Mouse (Mus musculus) lung, embryonic 15.5 days (tissue): ENCODE results near the gene Kctd15. TPM values are rescaled to one million over a fixed set of nuclear protein-coding genes. Genes with fewer than 3 reads are reported as not detected.

Experiments
- ATAC-seq: fragments of 200-750 bp; cut with Nextera tagmentation; 2 replicates; pipeline ENCODE4 v1.8.0; 2017; ENCODE audit warnings: moderate number of reproducible peaks, borderline replicate concordance; ENCODE audit not compliant: low FRiP score, low TSS enrichment; ENCODE audit errors: extremely low read depth
- H3K27ac ChIP-seq: fragments of 300-500 bp; sonication (generic); 2 replicates; pipeline ENCODE4 v1.5.1; 2015; ENCODE audit warnings: moderate library complexity, mild to moderate bottlenecking, inconsistent platforms
- H3K27me3 ChIP-seq: fragments of 300-500 bp; sonication (generic); 2 replicates; pipeline ENCODE4 v1.6.1; 2015; ENCODE audit warnings: inconsistent platforms
- H3K36me3 ChIP-seq: fragments of 300-500 bp; sonication (generic); 2 replicates; pipeline ENCODE4 v1.6.1; 2015; ENCODE audit warnings: inconsistent platforms
- H3K4me1 ChIP-seq: fragments of 300-500 bp; sonication (generic); 2 replicates; pipeline ENCODE4 v1.6.1; 2015; ENCODE audit warnings: inconsistent platforms
- H3K4me2 ChIP-seq: fragments of 300-500 bp; sonication (generic); 2 replicates; pipeline ENCODE4 v1.6.1; 2015; ENCODE audit warnings: inconsistent platforms, mild to moderate bottlenecking, moderate library complexity
- H3K4me3 ChIP-seq: fragments of 300-500 bp; sonication (generic); 2 replicates; pipeline ENCODE4 v1.5.1; 2015; ENCODE audit warnings: mild to moderate bottlenecking, inconsistent platforms
- H3K9ac ChIP-seq: fragments of 300-500 bp; sonication (generic); 2 replicates; pipeline ENCODE4 v1.6.1; 2015; ENCODE audit warnings: inconsistent platforms
- H3K9me3 ChIP-seq: fragments of 300-500 bp; sonication (generic); 2 replicates; pipeline ENCODE4 v1.6.1; 2016; ENCODE audit warnings: inconsistent platforms
- WGBS: fragments of 180-500 bp; shearing (Covaris S2); methylation state at CpG from one replicate; pipeline ENCODE4 v1.1.7; 2015; 5-methylcytosine and 5-hydroxymethylcytosine counted together
- polyA plus RNA-seq: library from polyadenylated mRNA; unstranded; fragments of >200 nt; fragmentation: Nextera tagmentation; extraction: Ambion mirVana; gene quantifications from 2 replicates; pipeline ENCODE4 v1.2.1, GENCODE M21; 2015

Kctd15 gene
- polyA plus RNA-seq, 1 experiment from 2014 or later, result 18.4 TPM

GRCm38 (mm10) chr7:34610445-34610844, 46.1 kb downstream of the Kctd15 start:
- WGBS, result 42% methylated on average over 6 of the region's 6 CpGs
- no peaks in the 10 kb centered on the region for H3K27me3 ChIP-seq
- no peak for ATAC-seq
- no peak overlapping the region for H3K4me3 ChIP-seq
- no peak overlapping the region for H3K9ac ChIP-seq
- peaks cover 8% of the 10 kb centered on the region for H3K4me1 ChIP-seq
- no peak overlapping the region for H3K4me2 ChIP-seq
- H3K9me3 ChIP-seq, result no peaks in the 10 kb centered on the region
- H3K36me3 ChIP-seq, result no peaks in the 10 kb centered on the region
- H3K27ac ChIP-seq, result no peak overlapping the region

- no peaks in the 10 kb centered on the region for H3K36me3 ChIP-seq
- no peak overlapping the region for H3K4me2 ChIP-seq
- H3K4me3 ChIP-seq, result no peak overlapping the region
- ATAC-seq, result no peak
- 59% methylated on average over 5 of the region's 5 CpGs for WGBS
- no peak overlapping the region for H3K9ac ChIP-seq
- H3K9me3 ChIP-seq, result no peaks in the 10 kb centered on the region
- no peak overlapping the region for H3K27ac ChIP-seq
- H3K27me3 ChIP-seq, result no peaks in the 10 kb centered on the region
- H3K4me1 ChIP-seq, result peaks cover 8% of the 10 kb centered on the region
Observed at GRCm38 (mm10) chr7:34607334-34607970, 49.1 kb downstream of the Kctd15 start.

- H3K4me1 ChIP-seq, result peaks cover 8% of the 10 kb centered on the region
- H3K9me3 ChIP-seq, result no peaks in the 10 kb centered on the region
- H3K9ac ChIP-seq, result no peak overlapping the region
- H3K36me3 ChIP-seq, result no peaks in the 10 kb centered on the region
- 30% methylated on average over 11 of the region's 11 CpGs for WGBS
- ATAC-seq, result no peak
- no peaks in the 10 kb centered on the region for H3K27me3 ChIP-seq
- no peak overlapping the region for H3K4me3 ChIP-seq
- H3K4me2 ChIP-seq, result no peak overlapping the region
- no peak overlapping the region for H3K27ac ChIP-seq
Observed at GRCm38 (mm10) chr7:34606729-34607128, 49.8 kb downstream of the Kctd15 start.

GRCm38 (mm10) chr7:34606051-34606450, 50.5 kb downstream of the Kctd15 start:
- Histone ChIP-seq H3K4me3 (no peak overlapping the region), H3K9ac (no peak overlapping the region), H3K9me3 (no peaks in the 10 kb centered on the region), H3K27me3 (no peaks in the 10 kb centered on the region), H3K4me1 (peaks cover 8% of the 10 kb centered on the region), H3K36me3 (no peaks in the 10 kb centered on the region), H3K27ac (no peak overlapping the region), H3K4me2 (no peak overlapping the region)
- 43% methylated on average over 15 of the region's 15 CpGs for WGBS
- no peak for ATAC-seq

DNA sequence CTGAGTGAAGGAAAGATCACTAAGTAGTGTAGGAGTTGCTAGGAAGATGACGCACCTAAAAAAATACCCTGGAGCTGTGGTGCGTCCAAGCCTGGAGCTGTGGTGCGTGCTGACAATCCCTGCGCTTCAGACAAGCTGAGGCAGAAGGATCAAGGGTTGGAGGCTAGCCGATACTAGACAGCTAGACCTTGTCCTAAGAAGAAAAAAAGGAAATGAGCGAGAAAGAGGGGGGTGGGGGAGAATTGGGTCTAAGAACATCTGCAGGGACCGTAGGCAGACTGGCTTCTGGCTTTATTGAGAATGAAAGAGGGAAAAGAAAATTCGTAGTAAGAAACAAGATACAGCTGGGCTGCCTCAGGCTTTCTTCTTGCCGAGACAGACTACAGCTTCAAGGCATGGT, 58.0 kb downstream of the Kctd15 start:
- peaks cover 11% of the 10 kb centered on the region; the same call in 1 of the 2 replicates for H3K4me1 ChIP-seq
- H3K4me2 ChIP-seq, result no peak overlapping the region
- no peaks in the 10 kb centered on the region for H3K27me3 ChIP-seq
- H3K27ac ChIP-seq, result no peak overlapping the region
- H3K9me3 ChIP-seq, result no peaks in the 10 kb centered on the region
- 53% methylated on average over 9 of the region's 9 CpGs for WGBS
- no peaks in the 10 kb centered on the region for H3K36me3 ChIP-seq
- no peak overlapping the region for H3K9ac ChIP-seq
- no peak for ATAC-seq
- no peak overlapping the region for H3K4me3 ChIP-seq

GRCm38 (mm10) chr7:34597986-34598385, 58.5 kb downstream of the Kctd15 start:
- Histone ChIP-seq H3K4me1 (peaks cover 11% of the 10 kb centered on the region; the same call in 1 of the 2 replicates), H3K9ac (no peak overlapping the region), H3K9me3 (no peaks in the 10 kb centered on the region), H3K4me2 (no peak overlapping the region), H3K4me3 (no peak overlapping the region), H3K27ac (no peak overlapping the region), H3K36me3 (no peaks in the 10 kb centered on the region), H3K27me3 (no peaks in the 10 kb centered on the region)
- no peak for ATAC-seq
- 89% methylated on average over 9 of the region's 9 CpGs for WGBS

DNA sequence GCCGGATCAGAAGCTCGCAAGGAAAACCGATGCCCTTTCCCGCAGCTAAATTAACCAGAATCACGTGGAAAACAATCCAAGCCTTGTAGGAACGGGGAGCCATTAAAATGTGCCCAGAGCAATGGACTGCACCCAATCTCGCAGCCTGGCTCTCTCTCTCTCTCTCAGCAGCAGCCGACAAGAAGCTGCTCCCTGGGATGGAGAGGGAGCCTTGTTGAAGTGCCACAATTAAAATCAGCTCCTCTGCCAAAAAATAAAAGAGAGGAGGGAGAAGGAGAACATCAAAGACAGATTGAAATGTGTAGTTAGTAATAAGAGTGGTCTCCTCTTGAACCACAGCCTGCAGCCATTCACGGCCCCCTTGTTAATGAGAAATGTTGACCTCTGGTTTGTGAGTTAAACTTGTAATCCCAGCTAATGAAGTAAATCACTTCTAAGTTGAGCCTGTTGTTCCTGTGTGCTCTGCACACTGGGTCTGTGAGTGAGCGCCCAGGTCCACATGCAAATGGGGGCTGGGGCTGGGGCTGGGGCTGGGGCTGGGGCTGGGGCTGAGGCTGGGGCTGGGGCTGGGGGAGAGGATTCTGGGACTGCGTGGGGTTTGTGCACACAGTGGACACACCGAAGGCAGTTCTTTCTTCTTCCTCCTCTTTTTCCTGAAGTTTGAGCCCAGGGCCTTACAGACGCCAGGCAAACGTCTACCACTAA, 59.8 kb downstream of the Kctd15 start:
- Histone ChIP-seq H3K9ac (no peak overlapping the region), H3K4me3 (no peak overlapping the region), H3K36me3 (no peaks in the 10 kb centered on the region), H3K27me3 (no peaks in the 10 kb centered on the region), H3K27ac (no peak overlapping the region), H3K9me3 (no peaks in the 10 kb centered on the region), H3K4me2 (no peak overlapping the region), H3K4me1 (peaks cover 11% of the 10 kb centered on the region; the same call in 1 of the 2 replicates)
- WGBS, result 57% methylated on average over 14 of the region's 14 CpGs
- no peak for ATAC-seq

GRCm38 (mm10) chr7:34595307-34595565, 61.3 kb downstream of the Kctd15 start:
- no peaks in the 10 kb centered on the region for H3K36me3 ChIP-seq

DNA sequence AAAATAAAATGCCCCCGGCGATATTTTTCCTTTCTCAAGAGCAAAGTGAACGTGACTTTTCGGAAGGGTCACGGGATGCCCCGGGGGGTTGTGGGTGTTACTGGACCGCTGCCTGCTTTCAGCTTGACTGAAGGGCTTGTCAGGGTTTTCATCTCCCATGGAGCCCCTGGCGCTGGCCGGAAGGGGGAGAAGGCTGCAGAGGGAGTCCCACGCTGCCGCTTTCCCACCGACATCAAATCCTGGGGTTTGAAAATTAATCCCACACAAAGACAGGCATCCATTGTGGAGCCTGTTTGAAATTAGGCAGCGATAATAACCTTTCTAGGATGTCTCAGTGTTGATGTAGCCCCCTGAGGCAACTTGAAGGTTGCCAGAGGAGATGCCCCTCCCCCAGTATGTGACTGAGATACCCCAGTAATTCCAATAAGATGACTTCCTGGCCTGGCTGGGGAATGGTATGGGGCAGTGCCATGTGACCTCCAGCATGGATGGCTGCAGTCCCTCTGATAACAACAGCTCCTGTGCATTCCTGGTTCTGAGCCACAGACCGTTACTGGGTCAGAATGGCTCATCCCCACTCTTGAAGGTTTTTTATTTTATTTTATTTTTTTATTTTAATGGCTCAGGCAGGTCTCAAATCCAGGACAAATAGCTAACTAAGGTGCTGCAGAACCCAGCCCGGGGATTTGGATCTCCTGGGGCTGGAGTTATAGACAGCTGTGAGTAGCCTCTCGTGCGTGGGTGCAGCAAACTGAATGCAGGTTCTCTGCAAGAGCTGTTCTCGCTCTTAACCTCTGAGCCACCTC, 61.8 kb downstream of the Kctd15 start:
- H3K27me3 ChIP-seq, result no peaks in the 10 kb centered on the region
- peak; percentile 52; the same call in 1 of the 2 replicates for ATAC-seq
- H3K9me3 ChIP-seq, result no peaks in the 10 kb centered on the region
- 22% methylated on average over 18 of the region's 18 CpGs for WGBS
- peaks cover 11% of the 10 kb centered on the region; the same call in 1 of the 2 replicates for H3K4me1 ChIP-seq
- H3K4me3 ChIP-seq, result peak overlapping the region; percentile 32
- H3K9ac ChIP-seq, result peak overlapping the region; percentile 12; the same call in 1 of the 2 replicates
- no peak overlapping the region for H3K27ac ChIP-seq
- no peaks in the 10 kb centered on the region for H3K36me3 ChIP-seq
- H3K4me2 ChIP-seq, result peak overlapping the region; percentile 52

More at GRCm38 (mm10) chr7:34595307-34595565, 61.3 kb downstream of the Kctd15 start:
- Histone ChIP-seq H3K4me2 (no peak overlapping the region), H3K27me3 (no peaks in the 10 kb centered on the region), H3K27ac (no peak overlapping the region), H3K4me3 (no peak overlapping the region), H3K4me1 (peaks cover 11% of the 10 kb centered on the region; the same call in 1 of the 2 replicates), H3K9me3 (no peaks in the 10 kb centered on the region), H3K9ac (no peak overlapping the region)
- ATAC-seq, result no peak
- 68% methylated on average over 4 of the region's 4 CpGs for WGBS

DNA sequence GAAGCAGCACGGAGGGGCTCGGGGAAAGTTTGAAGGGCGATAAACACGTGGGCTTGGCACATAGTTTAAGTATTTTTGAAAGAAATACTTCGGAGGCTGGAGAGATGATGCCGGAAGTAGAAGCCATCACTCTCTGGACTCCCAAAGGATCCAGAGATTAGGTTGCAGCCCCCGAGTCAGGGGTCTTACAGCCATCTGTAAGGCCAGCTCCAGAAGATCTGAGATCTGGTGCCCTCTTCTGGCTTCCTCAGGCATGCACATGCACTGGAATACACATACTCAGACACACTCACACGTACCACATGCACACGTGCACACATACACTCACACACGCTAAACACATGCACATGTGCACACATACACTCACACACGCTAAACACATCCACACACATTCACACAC, 65.8 kb downstream of the Kctd15 start:
- Histone ChIP-seq H3K4me3 (no peak overlapping the region), H3K27me3 (no peaks in the 10 kb centered on the region), H3K9ac (no peak overlapping the region), H3K36me3 (no peaks in the 10 kb centered on the region), H3K9me3 (peaks cover 5% of the 10 kb centered on the region; the same call in 1 of the 2 replicates), H3K27ac (no peak overlapping the region), H3K4me2 (no peak overlapping the region), H3K4me1 (peaks cover 6% of the 10 kb centered on the region; the same call in 1 of the 2 replicates)
- 90% methylated on average over 11 of the region's 11 CpGs for WGBS
- ATAC-seq, result no peak
